Comparison of ENCODE assay signal across 17 mouse cellular contexts in genomic region chr16:22704946-22705345, GRCm38 (mm10). TPM values are rescaled to one million over a fixed set of nuclear protein-coding genes. Genes with fewer than 3 reads are reported as not detected.
DNase-seq lines count a peak whose midpoint lies in the region; ATAC-seq and TF ChIP-seq lines count a peak whose summit lies in the region.
"Had no signal": no experiment of that assay in that cellular context is flagged by ENCODE, and none has a peak within 500 bp of the region (broad histone marks: within the 10 kb centered on the region; RNA-seq: fewer than 3 reads in every experiment).

No protein-coding gene starts in this region.

- peak; percentile 17 for DNase-seq in adrenal gland, postnatal 14 days
- DNase-seq in adrenal gland, postnatal 4 days (ENCODE audit: low spot score in 2 of 2), result no peak
- DNase-seq in brain, adult 2 months (ENCODE audit: low read depth, low spot score), result peak; percentile 96
- peak; percentile 84 to 88 for DNase-seq in cerebellum, postnatal 10 days
- DNase-seq in thymus, postnatal 25 days, result no peak
- DNase-seq in spleen, adult 12 weeks (ENCODE audit: low spot score), result no peak
- no peak for DNase-seq in kidney, adult 2 months
- DNase-seq: gastrocnemius, postnatal 10 days; lung, postnatal 4 days; right cerebral cortex, postnatal 4 days; thymus, postnatal 14 days had no signal

- H3K27ac ChIP-seq in heart, embryonic 11.5 days (ENCODE audit: low read depth, low read length), result no peak overlapping the region
- H3K27ac ChIP-seq in kidney, adult 2 months (ENCODE audit: insufficient read depth, low read depth, low read length), result no peak overlapping the region
- H3K27ac ChIP-seq: kidney, embryonic 15.5 days; limb, embryonic 10.5 days; liver, embryonic 14.5 days; midbrain, embryonic 13.5 days had no signal

- peak overlapping the region; percentile 12; the same call in 1 of the 2 replicates for H3K4me2 ChIP-seq in heart, embryonic 11.5 days
- H3K4me2 ChIP-seq: kidney, embryonic 15.5 days; midbrain, embryonic 13.5 days had no signal

- no peak overlapping the region for H3K4me3 ChIP-seq in heart, embryonic 11.5 days (ENCODE audit: low read depth, low read length)
- H3K4me3 ChIP-seq in kidney, adult 2 months (ENCODE audit: insufficient read depth, low read depth, low read length), result no peak overlapping the region
- H3K4me3 ChIP-seq: kidney, embryonic 15.5 days; limb, embryonic 10.5 days; midbrain, embryonic 13.5 days had no signal

- no peak overlapping the region for H3K9ac ChIP-seq in heart, embryonic 11.5 days (ENCODE audit: low read depth, low read length)
- H3K9ac ChIP-seq: kidney, embryonic 15.5 days; liver, embryonic 14.5 days; midbrain, embryonic 13.5 days had no signal

- TF ChIP-seq POLR2A in kidney, adult 2 months (IDR thresholded peaks at IDR 0.05; ENCODE audit: low read depth, low read length), result no peak

- H3K9me3 ChIP-seq in heart, embryonic 11.5 days (replicated peaks; ENCODE audit: control insufficient read depth, low read length), result no peaks in the 10 kb centered on the region
- H3K9me3 ChIP-seq: kidney, embryonic 15.5 days; limb, embryonic 10.5 days; midbrain, embryonic 13.5 days had no signal

- H3K4me1 ChIP-seq in heart, embryonic 11.5 days (ENCODE audit: control insufficient read depth, insufficient read depth, low read length), result peaks cover 7% of the 10 kb centered on the region; the same call in 1 of the 2 replicates
- H3K4me1 ChIP-seq in kidney, adult 2 months (ENCODE audit: control insufficient read depth, insufficient read depth, low read length), result no peaks in the 10 kb centered on the region
- H3K4me1 ChIP-seq: kidney, embryonic 15.5 days; limb, embryonic 10.5 days; midbrain, embryonic 13.5 days had no signal

- 27% methylated on average over 6 of the region's 6 CpGs for WGBS in heart, embryonic 11.5 days (ENCODE audit: insufficient replicate concordance)
- WGBS in kidney, adult 2 months, result 58% methylated on average over 6 of the region's 6 CpGs

- ATAC-seq in heart, embryonic 11.5 days (replicated peaks; ENCODE audit: insufficient number of reproducible peaks, low FRiP score, low TSS enrichment), result no peak
- ATAC-seq: forebrain, embryonic 14.5 days; midbrain, embryonic 13.5 days had no signal

- no peak for TF ChIP-seq CTCF in kidney, adult 2 months (conservative IDR thresholded peaks at IDR 0.05; ENCODE audit: insufficient read depth, insufficient read length, low read depth, low read length)

- H3K36me3 ChIP-seq in heart, embryonic 11.5 days (ENCODE audit: control insufficient read depth, insufficient read depth, low read length), result no peaks in the 10 kb centered on the region
- H3K36me3 ChIP-seq in kidney, adult 2 months (ENCODE audit: control insufficient read depth, insufficient read depth, low read length), result no peaks in the 10 kb centered on the region
- H3K36me3 ChIP-seq: kidney, embryonic 15.5 days; limb, embryonic 10.5 days; midbrain, embryonic 13.5 days had no signal

- no peaks in the 10 kb centered on the region for H3K27me3 ChIP-seq in heart, embryonic 11.5 days (ENCODE audit: control insufficient read depth, insufficient read depth, low read length)
- no peaks in the 10 kb centered on the region for H3K27me3 ChIP-seq in kidney, adult 2 months (replicated peaks; ENCODE audit: control insufficient read depth, insufficient read depth, low read length)
- H3K27me3 ChIP-seq: kidney, embryonic 15.5 days; midbrain, embryonic 13.5 days had no signal

RNA-seq across cellular contexts. Expression of gene Dgkg, which starts 47.9 kb away (rescaled TPM):
- 3.1 and 3.9 TPM in 2 replicates for total RNA-seq in adrenal gland, postnatal 14 days (2021)
- total RNA-seq in adrenal gland, postnatal 4 days (2021), result 1 to 10 TPM; 4.8 to 5.4 TPM
- polyA plus RNA-seq in heart, embryonic 11.5 days (2014; fragmentation: Nextera tagmentation; extraction: Ambion mirVana), result 0.38 and 0.44 TPM in 2 replicates
- polyA plus RNA-seq in kidney, adult 2 months (2012; rRNA removed), result 1.2 and 1.4 TPM in 2 replicates

Comparison
In these comparisons a context has a peak if more than half of its experiments do, and no peak if none do; other contexts are left out.
1. DNase-seq: peak in adrenal gland, postnatal 14 days (single experiment), brain, adult 2 months (single experiment) and cerebellum, postnatal 10 days (2 of 2); none in adrenal gland, postnatal 4 days (0 of 2), thymus, postnatal 25 days (single experiment), spleen, adult 12 weeks (single experiment) and kidney, adult 2 months (single experiment).